Mouse (Mus musculus): ENCODE results near the gene Krtap5-4.
"Not testable (repeated sequence)": the region's sequence is repeated elsewhere in the genome, so short reads cannot be mapped to it uniquely, and the experiment has no call there.

GRCm38 (mm10) chr7:142279291-142279690 is 24.1 kb upstream of the Krtap5-4 start:
- TF ChIP-seq CTCF (IDR thresholded peaks at IDR 0.05; ENCODE audit: low read depth, low read length); POLR2A (IDR thresholded peaks at IDR 0.05; ENCODE audit: extremely low read depth, insufficient read depth, low read length): not testable (repeated sequence)

Data from liver, adult 2 months (tissue).